Mouse (Mus musculus) E14TG2a.4 (cell line): ENCODE results near the gene Hbb-bs.

Experiments
- H3K27me3 ChIP-seq: 2 replicates; pipeline ENCODE4 v1.6.1; 2014; ENCODE audit warnings: low read length, control low read depth; ENCODE audit not compliant: insufficient read depth
- H3K36me3 ChIP-seq: 2 replicates; pipeline ENCODE4 v1.6.1; 2014; ENCODE audit warnings: low read length, control low read depth; ENCODE audit not compliant: insufficient read depth
- H3K4me1 ChIP-seq: replicated peaks from 2 replicates; pipeline ENCODE4 v1.6.1; 2014; ENCODE audit warnings: low read depth, low read length, control low read depth
- H3K4me3 ChIP-seq: replicated peaks from 2 replicates; pipeline ENCODE4 v1.5.1; 2014; ENCODE audit warnings: mild to moderate bottlenecking, low read length
- H3K9me3 ChIP-seq: 2 replicates; pipeline ENCODE4 v1.6.1; 2014; ENCODE audit warnings: low read length, control low read depth
- CTCF ChIP-seq: conservative IDR thresholded peaks from 2 replicates; pipeline ENCODE4 v1.5.1; 2014; ENCODE audit warnings: low read length
- NANOG ChIP-seq: IDR thresholded peaks from 2 replicates; pipeline ENCODE4 v1.6.1; 2014; ENCODE audit warnings: borderline replicate concordance, low read length, mixed read lengths
- POU5F1 ChIP-seq: IDR thresholded peaks from 2 replicates; pipeline ENCODE4 v1.6.1; 2014; ENCODE audit warnings: low read length, borderline replicate concordance

The Hbb-bs gene

DNA sequence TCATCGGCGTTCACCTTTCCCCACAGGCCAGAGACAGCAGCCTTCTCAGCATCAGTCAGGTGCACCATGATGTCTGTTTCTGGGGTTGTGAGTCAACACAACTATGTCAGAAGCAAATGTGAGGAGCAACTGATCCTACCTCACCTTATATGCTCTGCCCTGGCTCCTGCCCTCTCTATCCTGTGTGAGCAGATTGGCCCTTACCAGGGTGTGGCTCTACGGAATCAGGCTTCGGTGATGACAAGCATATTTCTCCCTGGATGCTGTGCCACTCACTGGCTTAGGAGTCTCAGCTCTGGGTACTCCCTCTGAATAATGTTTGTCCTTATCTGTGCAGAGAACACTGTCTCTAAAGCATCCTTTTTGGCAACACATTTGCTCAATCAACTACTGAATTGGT is at the start of gene Hbb-bs:
TSS of gene Hbb-bs (minus strand) at position 289 of the 400 bp plus-strand sequence.
- Histone ChIP-seq H3K27me3 (no peaks in the 10 kb centered on the region), H3K4me3 (no peak within 1 kb of the TSS), H3K9me3 (no peaks in the 10 kb centered on the region), H3K4me1 (no peaks in the 10 kb centered on the region), H3K36me3 (no peaks in the 10 kb centered on the region)
- TF ChIP-seq POU5F1 (no peak), CTCF (no peak), NANOG (no peak)

GRCm38 (mm10) chr7:103877093-103877492 is 49.2 kb upstream of the Hbb-bs start:
- TF ChIP-seq NANOG (no peak), CTCF (no peak), POU5F1 (no peak)
- Histone ChIP-seq H3K27me3 (no peaks in the 10 kb centered on the region), H3K4me3 (no peak overlapping the region), H3K4me1 (no peaks in the 10 kb centered on the region), H3K9me3 (0 out of 2 replicates have a peak, but pooled peaks cover 6% of the 10 kb centered on the region), H3K36me3 (no peaks in the 10 kb centered on the region)

DNA sequence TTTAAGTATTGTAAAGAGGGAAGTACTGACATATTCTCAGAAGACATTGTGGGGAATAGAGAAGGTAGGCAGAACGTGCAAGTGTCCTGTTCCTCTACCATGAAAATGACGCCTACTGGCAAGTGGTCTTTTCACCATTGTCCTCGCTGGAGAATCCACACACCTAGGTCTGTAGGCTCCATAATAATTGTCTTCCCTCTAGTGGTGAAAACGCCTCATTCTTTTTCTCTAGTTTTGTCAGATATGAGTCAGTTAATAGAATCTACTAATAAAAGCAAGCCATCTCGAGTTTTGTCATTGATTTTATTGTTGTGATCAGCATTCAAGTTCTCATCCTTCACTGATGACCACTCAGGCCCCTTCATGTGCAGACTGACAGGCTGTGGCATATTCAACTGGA is 46.6 kb upstream of the Hbb-bs start:
- no peaks in the 10 kb centered on the region for H3K36me3 ChIP-seq
- H3K9me3 ChIP-seq = no peaks in the 10 kb centered on the region
- no peaks in the 10 kb centered on the region for H3K4me1 ChIP-seq
- H3K27me3 ChIP-seq = no peaks in the 10 kb centered on the region
- H3K4me3 ChIP-seq = no peak overlapping the region
- TF ChIP-seq CTCF (no peak), NANOG (no peak), POU5F1 (no peak)

DNA sequence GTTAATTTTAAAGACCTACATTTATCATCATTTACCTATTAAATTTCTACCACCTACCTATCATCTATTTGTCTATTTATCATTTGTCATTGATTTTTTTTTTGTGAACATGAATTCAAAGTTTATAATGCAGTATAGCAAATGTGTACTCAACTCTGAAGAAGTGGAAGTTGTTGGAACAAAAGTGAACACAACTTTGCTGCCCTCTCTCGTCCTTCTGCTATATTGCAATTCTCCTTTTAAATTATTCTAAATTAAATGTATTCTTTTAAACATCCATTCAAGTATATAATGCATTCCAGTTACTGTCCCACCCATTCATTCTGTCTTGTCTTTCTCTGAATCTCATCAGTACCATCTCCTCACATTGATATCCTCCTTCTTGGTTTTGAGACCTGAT is 45.2 kb upstream of the Hbb-bs start:
- no peak overlapping the region for H3K4me3 ChIP-seq
- no peak for TF ChIP-seq CTCF
- no peak for TF ChIP-seq POU5F1
- TF ChIP-seq NANOG = no peak
- H3K9me3 ChIP-seq = no peaks in the 10 kb centered on the region
- no peaks in the 10 kb centered on the region for H3K27me3 ChIP-seq
- H3K4me1 ChIP-seq = no peaks in the 10 kb centered on the region
- no peaks in the 10 kb centered on the region for H3K36me3 ChIP-seq

- Histone ChIP-seq H3K4me3 (no peak overlapping the region), H3K36me3 (no peaks in the 10 kb centered on the region), H3K27me3 (no peaks in the 10 kb centered on the region), H3K9me3 (no peaks in the 10 kb centered on the region), H3K4me1 (no peaks in the 10 kb centered on the region)
- no peak for TF ChIP-seq NANOG
- no peak for TF ChIP-seq POU5F1
- no peak for TF ChIP-seq CTCF
Measured at GRCm38 (mm10) chr7:103870667-103871066, 42.8 kb upstream of the Hbb-bs start.

DNA sequence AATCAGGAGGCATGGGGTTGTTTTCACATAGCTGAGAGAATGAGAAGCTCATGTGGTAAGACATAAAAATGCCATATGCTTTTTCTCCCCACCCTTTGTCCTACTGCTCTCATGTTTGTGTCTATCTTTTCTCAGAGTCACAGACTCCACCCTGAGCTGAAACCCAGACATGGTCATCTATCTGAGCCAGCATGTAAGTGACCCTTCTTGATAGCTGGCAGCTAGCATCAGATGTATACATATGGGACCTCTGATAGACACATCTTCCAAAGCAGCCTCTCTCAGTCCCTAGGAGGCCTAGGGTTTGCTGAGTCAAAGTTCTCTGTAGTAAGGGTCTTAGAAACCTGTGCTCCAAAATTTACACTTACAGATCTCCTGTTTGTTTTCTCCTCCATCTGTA is 37.8 kb upstream of the Hbb-bs start:
- no peak for TF ChIP-seq CTCF
- TF ChIP-seq NANOG = no peak
- TF ChIP-seq POU5F1 = no peak
- H3K36me3 ChIP-seq = no peaks in the 10 kb centered on the region

GRCm38 (mm10) chr7:103861531-103861930 is 33.6 kb upstream of the Hbb-bs start:
- H3K27me3 ChIP-seq = no peaks in the 10 kb centered on the region
- TF ChIP-seq CTCF (no peak), POU5F1 (no peak), NANOG (no peak)
- no peak overlapping the region for H3K4me3 ChIP-seq

More for the DNA sequence above, 37.8 kb upstream of the Hbb-bs start:
- no peaks in the 10 kb centered on the region for H3K27me3 ChIP-seq
- H3K9me3 ChIP-seq = no peaks in the 10 kb centered on the region
- H3K4me3 ChIP-seq = no peak overlapping the region
- peaks cover 10% of the 10 kb centered on the region for H3K4me1 ChIP-seq

GRCm38 (mm10) chr7:103860855-103861254 is 33.0 kb upstream of the Hbb-bs start:
- H3K4me1 ChIP-seq = peaks cover 10% of the 10 kb centered on the region
- TF ChIP-seq POU5F1 = no peak
- no peak for TF ChIP-seq CTCF
- no peak for TF ChIP-seq NANOG
- H3K4me3 ChIP-seq = no peak overlapping the region
- H3K27me3 ChIP-seq = no peaks in the 10 kb centered on the region
- H3K36me3 ChIP-seq = no peaks in the 10 kb centered on the region
- H3K9me3 ChIP-seq = no peaks in the 10 kb centered on the region

More at GRCm38 (mm10) chr7:103861531-103861930, 33.6 kb upstream of the Hbb-bs start:
- peaks cover 10% of the 10 kb centered on the region for H3K4me1 ChIP-seq
- H3K36me3 ChIP-seq = no peaks in the 10 kb centered on the region
- no peaks in the 10 kb centered on the region for H3K9me3 ChIP-seq

GRCm38 (mm10) chr7:103859076-103859475 is 31.2 kb upstream of the Hbb-bs start:
- Histone ChIP-seq H3K4me1 (peaks cover 10% of the 10 kb centered on the region), H3K4me3 (no peak overlapping the region), H3K9me3 (no peaks in the 10 kb centered on the region), H3K27me3 (no peaks in the 10 kb centered on the region), H3K36me3 (no peaks in the 10 kb centered on the region)
- no peak for TF ChIP-seq POU5F1
- no peak for TF ChIP-seq CTCF
- TF ChIP-seq NANOG = no peak
